ENCODE assay signal across 8 mouse cellular contexts in genomic region chr2:26932473-26933303, GRCm38 (mm10). TPM values are rescaled to one million over a fixed set of nuclear protein-coding genes. Genes with fewer than 3 reads are reported as not detected.
A peak's percentile ranks its signal among the peaks of the same experiment; 100 is the strongest.
DNase-seq lines count a peak whose midpoint lies in the region; ATAC-seq and TF ChIP-seq lines count a peak whose summit lies in the region.

No protein-coding gene starts in this region.

- no peaks in the 10 kb centered on the region for H3K9me3 ChIP-seq in heart, embryonic 12.5 days (replicated peaks)
- no peaks in the 10 kb centered on the region for H3K9me3 ChIP-seq in midbrain, embryonic 13.5 days

- no peaks in the 10 kb centered on the region; the same call in 1 of the 2 replicates for H3K36me3 ChIP-seq in testis, adult 2 months (ENCODE audit: control insufficient read depth, insufficient read depth, low read length)
- H3K36me3 ChIP-seq in heart, embryonic 12.5 days: peaks cover 38% of the 10 kb centered on the region
- H3K36me3 ChIP-seq in midbrain, embryonic 13.5 days: peaks cover 20% of the 10 kb centered on the region; the same call in 1 of the 2 replicates

- ATAC-seq in heart, embryonic 12.5 days (ENCODE audit: insufficient number of reproducible peaks, low FRiP score): peak; percentile 46
- ATAC-seq in midbrain, embryonic 13.5 days: no peak; the same call in 1 of the 2 replicates

- TF ChIP-seq POLR2A in testis, adult 2 months (IDR thresholded peaks at IDR 0.05; ENCODE audit: control insufficient read depth, low read depth, low read length): no peak

- peak overlapping the region; percentile 80 for H3K4me2 ChIP-seq in heart, embryonic 12.5 days
- peak overlapping the region; percentile 96 for H3K4me2 ChIP-seq in midbrain, embryonic 13.5 days (replicated peaks)

- H3K4me1 ChIP-seq in testis, adult 2 months (ENCODE audit: control insufficient read depth, insufficient read depth, low read length): peaks cover 18% of the 10 kb centered on the region
- H3K4me1 ChIP-seq in heart, embryonic 12.5 days (replicated peaks): peaks cover 43% of the 10 kb centered on the region
- peaks cover 31% of the 10 kb centered on the region for H3K4me1 ChIP-seq in midbrain, embryonic 13.5 days (replicated peaks)

- no peak for DNase-seq in testis, postnatal 10 days (ENCODE audit: low spot score)
- DNase-seq in cerebellum, adult 11-12 months: peak; percentile 70
- DNase-seq in kidney, postnatal 14 days: peak; percentile 69
- DNase-seq in yolk sac, embryonic 10.5 days (ENCODE audit: low spot score): no peak
- no peak for DNase-seq in right cerebral cortex, adult 2 months (ENCODE audit: low spot score in 2 of 2)

- TF ChIP-seq CTCF in testis, adult 2 months (IDR thresholded peaks at IDR 0.05; ENCODE audit: control insufficient read depth, insufficient read depth, insufficient replicate concordance, low read depth, low read length): no peak

- peak overlapping the region; percentile 95 for H3K4me3 ChIP-seq in testis, adult 2 months (ENCODE audit: control insufficient read depth, low read depth, low read length)
- H3K4me3 ChIP-seq in heart, embryonic 12.5 days: peak overlapping the region; percentile 93
- H3K4me3 ChIP-seq in midbrain, embryonic 13.5 days (replicated peaks): peak overlapping the region; percentile 97

- under 1% methylated on average over 47 of the region's 49 CpGs for WGBS in heart, embryonic 12.5 days
- 3% methylated on average over 49 of the region's 49 CpGs for WGBS in midbrain, embryonic 13.5 days

- H3K27ac ChIP-seq in testis, adult 2 months (ENCODE audit: control insufficient read depth, insufficient read depth, low read depth, low read length): peak overlapping the region; percentile 90
- H3K27ac ChIP-seq in heart, embryonic 12.5 days (ENCODE audit: poor library complexity, severe bottlenecking): peak overlapping the region; percentile 85
- peak overlapping the region; percentile 81 for H3K27ac ChIP-seq in midbrain, embryonic 13.5 days

- H3K27me3 ChIP-seq in testis, adult 2 months (ENCODE audit: control insufficient read depth, insufficient read depth, low read length): no peaks in the 10 kb centered on the region
- H3K27me3 ChIP-seq in heart, embryonic 12.5 days (replicated peaks): no peaks in the 10 kb centered on the region
- H3K27me3 ChIP-seq in midbrain, embryonic 13.5 days: no peaks in the 10 kb centered on the region; the same call in 1 of the 2 replicates

- peak overlapping the region; percentile 100 for H3K9ac ChIP-seq in heart, embryonic 12.5 days
- H3K9ac ChIP-seq in midbrain, embryonic 13.5 days (replicated peaks): peak overlapping the region; percentile 99

RNA-seq across cellular contexts. Expression of gene Surf4, which starts 1.0 kb away (rescaled TPM):
- polyA plus RNA-seq in testis, adult 2 months (2012; rRNA removed): 172 and 189 TPM in 2 replicates
- 202 and 205 TPM in 2 replicates for polyA plus RNA-seq in heart, embryonic 12.5 days (2016; fragmentation: Nextera tagmentation; extraction: Ambion mirVana)
- polyA plus RNA-seq in midbrain, embryonic 13.5 days (2015; fragmentation: Nextera tagmentation; extraction: Ambion mirVana): 105 and 114 TPM in 2 replicates

RNA-seq across cellular contexts. Expression of gene Stkld1, which starts 1.2 kb away (rescaled TPM):
- 131 and 138 TPM in 2 replicates for polyA plus RNA-seq in testis, adult 2 months (2012; rRNA removed)
- polyA plus RNA-seq in heart, embryonic 12.5 days (2016; fragmentation: Nextera tagmentation; extraction: Ambion mirVana): 0.19 and 0.20 TPM in 2 replicates
- 0.13 and 0.21 TPM in 2 replicates for polyA plus RNA-seq in midbrain, embryonic 13.5 days (2015; fragmentation: Nextera tagmentation; extraction: Ambion mirVana)

RNA-seq across cellular contexts. Expression of gene Surf1, which starts 16.4 kb away (rescaled TPM):
- 23.2 and 26.3 TPM in 2 replicates for polyA plus RNA-seq in testis, adult 2 months (2012; rRNA removed)
- 39.2 and 40.5 TPM in 2 replicates for polyA plus RNA-seq in heart, embryonic 12.5 days (2016; fragmentation: Nextera tagmentation; extraction: Ambion mirVana)
- polyA plus RNA-seq in midbrain, embryonic 13.5 days (2015; fragmentation: Nextera tagmentation; extraction: Ambion mirVana): 76.5 and 84.1 TPM in 2 replicates

RNA-seq across cellular contexts. Expression of gene Surf2, which starts 16.5 kb away (rescaled TPM):
- polyA plus RNA-seq in testis, adult 2 months (2012; rRNA removed): 9.0 and 9.9 TPM in 2 replicates
- polyA plus RNA-seq in heart, embryonic 12.5 days (2016; fragmentation: Nextera tagmentation; extraction: Ambion mirVana): 30.5 and 31.4 TPM in 2 replicates
- polyA plus RNA-seq in midbrain, embryonic 13.5 days (2015; fragmentation: Nextera tagmentation; extraction: Ambion mirVana): 59.3 and 60.6 TPM in 2 replicates

RNA-seq across cellular contexts. Expression of gene Rpl7a, which starts 22.1 kb away (rescaled TPM):
- polyA plus RNA-seq in testis, adult 2 months (2012; rRNA removed): 229 and 302 TPM in 2 replicates
- polyA plus RNA-seq in heart, embryonic 12.5 days (2016; fragmentation: Nextera tagmentation; extraction: Ambion mirVana): 333 and 341 TPM in 2 replicates
- polyA plus RNA-seq in midbrain, embryonic 13.5 days (2015; fragmentation: Nextera tagmentation; extraction: Ambion mirVana): 532 and 549 TPM in 2 replicates

Comparison
In these comparisons a context has a peak if more than half of its experiments do, and no peak if none do; other contexts are left out.
1. DNase-seq: peak in cerebellum, adult 11-12 months (single experiment) and kidney, postnatal 14 days (single experiment); none in testis, postnatal 10 days (single experiment), yolk sac, embryonic 10.5 days (single experiment) and right cerebral cortex, adult 2 months (0 of 2).
2. RNA of gene Stkld1, which starts 1.2 kb away (polyA plus RNA-seq): 131 to 138 TPM in testis, adult 2 months; 0.19 to 0.20 TPM in heart, embryonic 12.5 days and 0.13 to 0.21 TPM in midbrain, embryonic 13.5 days; every median in the first group is over 100 times any median in the second.
3. Peak in every context shown above with its lines, with median percentiles within 50 percentile points of each other: H3K27ac ChIP-seq and H3K4me3 ChIP-seq.